Mouse (Mus musculus): Measurements from ENCODE around the gene Nlrc5. TPM values are rescaled to one million over a fixed set of nuclear protein-coding genes. Genes with fewer than 3 reads are reported as not detected.

The Nlrc5 gene
- polyA plus RNA-seq, 1 experiment from 2014 or later = 0.28 TPM

- ATAC-seq (replicated peaks; ENCODE audit: insufficient number of reproducible peaks, insufficient read depth, low FRiP score, low read depth) = no peak
Observed at GRCm38 (mm10) chr8:94549482-94549881, 115.3 kb downstream of the Nlrc5 start.

GRCm38 (mm10) chr8:94549998-94550397, 115.8 kb downstream of the Nlrc5 start:
- WGBS = 52% methylated on average over 5 of the region's 5 CpGs
- Histone ChIP-seq H3K4me1 (replicated peaks) (peaks cover 12% of the 10 kb centered on the region), H3K9ac (no peak overlapping the region), H3K9me3 (replicated peaks) (no peaks in the 10 kb centered on the region), H3K36me3 (no peaks in the 10 kb centered on the region), H3K4me3 (no peak overlapping the region), H3K27ac (no peak overlapping the region), H3K27me3 (no peaks in the 10 kb centered on the region), H3K4me2 (no peak overlapping the region)
- ATAC-seq (replicated peaks; ENCODE audit: insufficient number of reproducible peaks, insufficient read depth, low FRiP score, low read depth) = no peak

More at GRCm38 (mm10) chr8:94549482-94549881, 115.3 kb downstream of the Nlrc5 start:
- WGBS = 51% methylated on average over 5 of the region's 5 CpGs
- peaks cover 12% of the 10 kb centered on the region for H3K4me1 ChIP-seq (replicated peaks)
- no peak overlapping the region for H3K9ac ChIP-seq
- H3K4me2 ChIP-seq = no peak overlapping the region
- H3K27ac ChIP-seq = no peak overlapping the region
- no peaks in the 10 kb centered on the region for H3K36me3 ChIP-seq
- H3K4me3 ChIP-seq = no peak overlapping the region
- H3K9me3 ChIP-seq (replicated peaks) = no peaks in the 10 kb centered on the region
- no peaks in the 10 kb centered on the region for H3K27me3 ChIP-seq

GRCm38 (mm10) chr8:94551471-94552422, 117.6 kb downstream of the Nlrc5 start:
- Histone ChIP-seq H3K36me3 (no peaks in the 10 kb centered on the region), H3K4me3 (no peak overlapping the region), H3K27ac (no peak overlapping the region), H3K4me2 (no peak overlapping the region), H3K27me3 (no peaks in the 10 kb centered on the region), H3K9me3 (replicated peaks) (no peaks in the 10 kb centered on the region), H3K9ac (no peak overlapping the region), H3K4me1 (replicated peaks) (peaks cover 12% of the 10 kb centered on the region)
- ATAC-seq (replicated peaks; ENCODE audit: insufficient number of reproducible peaks, insufficient read depth, low FRiP score, low read depth) = no peak
- 58% methylated on average over 17 of the region's 17 CpGs for WGBS

- no peak overlapping the region for H3K27ac ChIP-seq
- H3K9ac ChIP-seq = no peak overlapping the region
- no peaks in the 10 kb centered on the region for H3K36me3 ChIP-seq
- 86% methylated on average over 2 of the region's 2 CpGs for WGBS
- H3K4me2 ChIP-seq = no peak overlapping the region
- H3K4me1 ChIP-seq (replicated peaks) = peaks cover 12% of the 10 kb centered on the region
- H3K9me3 ChIP-seq (replicated peaks) = no peaks in the 10 kb centered on the region
- no peak for ATAC-seq (replicated peaks; ENCODE audit: insufficient number of reproducible peaks, insufficient read depth, low FRiP score, low read depth)
- no peaks in the 10 kb centered on the region for H3K27me3 ChIP-seq
- H3K4me3 ChIP-seq = no peak overlapping the region
Observed at GRCm38 (mm10) chr8:94552696-94553095, 118.5 kb downstream of the Nlrc5 start.

GRCm38 (mm10) chr8:94557281-94557680, 123.1 kb downstream of the Nlrc5 start:
- ATAC-seq (replicated peaks; ENCODE audit: insufficient number of reproducible peaks, insufficient read depth, low FRiP score, low read depth) = no peak
- Histone ChIP-seq H3K36me3 (no peaks in the 10 kb centered on the region), H3K4me3 (no peak overlapping the region), H3K4me1 (replicated peaks) (no peaks in the 10 kb centered on the region), H3K9me3 (replicated peaks) (no peaks in the 10 kb centered on the region), H3K9ac (no peak overlapping the region), H3K27me3 (no peaks in the 10 kb centered on the region), H3K27ac (no peak overlapping the region), H3K4me2 (no peak overlapping the region)
- 70% methylated on average over 3 of the region's 3 CpGs for WGBS

- H3K9ac ChIP-seq = no peak overlapping the region
- 67% methylated on average over 5 of the region's 5 CpGs for WGBS
- no peaks in the 10 kb centered on the region for H3K36me3 ChIP-seq
- H3K4me1 ChIP-seq (replicated peaks) = no peaks in the 10 kb centered on the region
- no peak overlapping the region for H3K4me3 ChIP-seq
- no peak overlapping the region for H3K27ac ChIP-seq
- no peaks in the 10 kb centered on the region for H3K9me3 ChIP-seq (replicated peaks)
- no peak for ATAC-seq (replicated peaks; ENCODE audit: insufficient number of reproducible peaks, insufficient read depth, low FRiP score, low read depth)
- no peaks in the 10 kb centered on the region for H3K27me3 ChIP-seq
- no peak overlapping the region for H3K4me2 ChIP-seq
Observed at GRCm38 (mm10) chr8:94561256-94561655, 127.1 kb downstream of the Nlrc5 start.

- no peaks in the 10 kb centered on the region for H3K9me3 ChIP-seq (replicated peaks)
- no peak for ATAC-seq (replicated peaks; ENCODE audit: insufficient number of reproducible peaks, insufficient read depth, low FRiP score, low read depth)
- H3K4me3 ChIP-seq = no peak overlapping the region
- H3K27me3 ChIP-seq = no peaks in the 10 kb centered on the region
- H3K9ac ChIP-seq = no peak overlapping the region
- no peak overlapping the region for H3K27ac ChIP-seq
- H3K4me1 ChIP-seq (replicated peaks) = no peaks in the 10 kb centered on the region
- H3K36me3 ChIP-seq = no peaks in the 10 kb centered on the region
- no peak overlapping the region for H3K4me2 ChIP-seq
Observed at GRCm38 (mm10) chr8:94564421-94564820, 130.3 kb downstream of the Nlrc5 start.

- Histone ChIP-seq H3K4me3 (no peak overlapping the region), H3K9me3 (replicated peaks) (no peaks in the 10 kb centered on the region), H3K4me2 (no peak overlapping the region), H3K36me3 (no peaks in the 10 kb centered on the region), H3K9ac (no peak overlapping the region), H3K4me1 (replicated peaks) (no peaks in the 10 kb centered on the region), H3K27ac (no peak overlapping the region), H3K27me3 (no peaks in the 10 kb centered on the region)
- no peak for ATAC-seq (replicated peaks; ENCODE audit: insufficient number of reproducible peaks, insufficient read depth, low FRiP score, low read depth)
- WGBS = 73% methylated on average over 6 of the region's 6 CpGs
Observed at GRCm38 (mm10) chr8:94566033-94566432, 131.9 kb downstream of the Nlrc5 start.

- no peaks in the 10 kb centered on the region for H3K4me1 ChIP-seq (replicated peaks)
- no peaks in the 10 kb centered on the region for H3K27me3 ChIP-seq
- H3K36me3 ChIP-seq = no peaks in the 10 kb centered on the region
- H3K4me3 ChIP-seq = no peak overlapping the region
- WGBS = 68% methylated on average over 15 of the region's 15 CpGs
- H3K27ac ChIP-seq = no peak overlapping the region
- no peak for ATAC-seq (replicated peaks; ENCODE audit: insufficient number of reproducible peaks, insufficient read depth, low FRiP score, low read depth)
- H3K9ac ChIP-seq = no peak overlapping the region
- no peak overlapping the region for H3K4me2 ChIP-seq
- no peaks in the 10 kb centered on the region for H3K9me3 ChIP-seq (replicated peaks)
Observed at GRCm38 (mm10) chr8:94566446-94567158, 132.4 kb downstream of the Nlrc5 start.

- WGBS = 74% methylated on average over 8 of the region's 8 CpGs
- H3K27me3 ChIP-seq = no peaks in the 10 kb centered on the region
- H3K36me3 ChIP-seq = no peaks in the 10 kb centered on the region
- H3K4me1 ChIP-seq (replicated peaks) = no peaks in the 10 kb centered on the region
- no peak overlapping the region for H3K4me2 ChIP-seq
- no peaks in the 10 kb centered on the region for H3K9me3 ChIP-seq (replicated peaks)
- H3K4me3 ChIP-seq = no peak overlapping the region
- ATAC-seq (replicated peaks; ENCODE audit: insufficient number of reproducible peaks, insufficient read depth, low FRiP score, low read depth) = no peak
- no peak overlapping the region for H3K9ac ChIP-seq
- no peak overlapping the region for H3K27ac ChIP-seq
Observed at GRCm38 (mm10) chr8:94567159-94567849, 133.1 kb downstream of the Nlrc5 start.

- Histone ChIP-seq H3K4me2 (no peak overlapping the region), H3K4me1 (replicated peaks) (no peaks in the 10 kb centered on the region), H3K27ac (no peak overlapping the region), H3K9ac (no peak overlapping the region), H3K4me3 (no peak overlapping the region), H3K36me3 (no peaks in the 10 kb centered on the region), H3K9me3 (replicated peaks) (no peaks in the 10 kb centered on the region), H3K27me3 (no peaks in the 10 kb centered on the region)
- ATAC-seq (replicated peaks; ENCODE audit: insufficient number of reproducible peaks, insufficient read depth, low FRiP score, low read depth) = no peak
- WGBS = 84% methylated on average over 8 of the region's 8 CpGs
Observed at GRCm38 (mm10) chr8:94568098-94568497, 133.9 kb downstream of the Nlrc5 start.
